Mouse (Mus musculus) limb, embryonic 12.5 days (tissue): ENCODE results near the gene Msi2. TPM values are rescaled to one million over a fixed set of nuclear protein-coding genes. Genes with fewer than 3 reads are reported as not detected.

ENCODE experiments used
- ATAC-seq: fragments of 200-750 bp; cut with Nextera tagmentation; 2 replicates; pipeline ENCODE4 v1.8.0; 2017; ENCODE audit warnings: low read depth, moderate TSS enrichment; ENCODE audit not compliant: insufficient number of reproducible peaks, insufficient read depth, low FRiP score, low TSS enrichment
- H3K27ac ChIP-seq: fragments of 300-500 bp; sonication (generic); 2 replicates; pipeline ENCODE4 v1.5.1; 2016; ENCODE audit warnings: mild to moderate bottlenecking, moderate library complexity
- H3K27me3 ChIP-seq: fragments of 300-500 bp; sonication (generic); 2 replicates; pipeline ENCODE4 v1.6.1; 2016; ENCODE audit warnings: mild to moderate bottlenecking, moderate library complexity
- H3K36me3 ChIP-seq: fragments of 300-500 bp; sonication (generic); 2 replicates; pipeline ENCODE4 v1.6.1; 2016; ENCODE audit warnings: mild to moderate bottlenecking, moderate library complexity
- H3K4me1 ChIP-seq: fragments of 300-500 bp; sonication (generic); replicated peaks from 2 replicates; pipeline ENCODE4 v1.6.1; 2016
- H3K4me2 ChIP-seq: fragments of 300-500 bp; sonication (generic); 2 replicates; pipeline ENCODE4 v1.6.1; 2016; ENCODE audit warnings: mild to moderate bottlenecking, moderate library complexity
- H3K4me3 ChIP-seq: fragments of 300-500 bp; sonication (generic); replicated peaks from 2 replicates; pipeline ENCODE4 v1.5.1; 2016; ENCODE audit warnings: mild to moderate bottlenecking
- H3K9ac ChIP-seq: fragments of 300-500 bp; sonication (generic); replicated peaks from 2 replicates; pipeline ENCODE4 v1.6.1; 2016; ENCODE audit warnings: mild to moderate bottlenecking, moderate library complexity
- H3K9me3 ChIP-seq: fragments of 300-500 bp; sonication (generic); 2 replicates; pipeline ENCODE4 v1.6.1; 2016; ENCODE audit warnings: mild to moderate bottlenecking, moderate library complexity
- WGBS: fragments of 180-500 bp; shearing (Covaris S2); methylation state at CpG from one replicate; pipeline ENCODE4 v1.1.7; 2016; 5-methylcytosine and 5-hydroxymethylcytosine counted together
- polyA plus RNA-seq: library from polyadenylated mRNA; unstranded; fragments of >200 nt; fragmentation: Nextera tagmentation; extraction: Ambion mirVana; gene quantifications from 2 replicates; pipeline ENCODE4 v1.2.1, GENCODE M21; 2016

Gene Msi2
- polyA plus RNA-seq, 1 experiment from 2014 or later: 24.0 TPM

DNA sequence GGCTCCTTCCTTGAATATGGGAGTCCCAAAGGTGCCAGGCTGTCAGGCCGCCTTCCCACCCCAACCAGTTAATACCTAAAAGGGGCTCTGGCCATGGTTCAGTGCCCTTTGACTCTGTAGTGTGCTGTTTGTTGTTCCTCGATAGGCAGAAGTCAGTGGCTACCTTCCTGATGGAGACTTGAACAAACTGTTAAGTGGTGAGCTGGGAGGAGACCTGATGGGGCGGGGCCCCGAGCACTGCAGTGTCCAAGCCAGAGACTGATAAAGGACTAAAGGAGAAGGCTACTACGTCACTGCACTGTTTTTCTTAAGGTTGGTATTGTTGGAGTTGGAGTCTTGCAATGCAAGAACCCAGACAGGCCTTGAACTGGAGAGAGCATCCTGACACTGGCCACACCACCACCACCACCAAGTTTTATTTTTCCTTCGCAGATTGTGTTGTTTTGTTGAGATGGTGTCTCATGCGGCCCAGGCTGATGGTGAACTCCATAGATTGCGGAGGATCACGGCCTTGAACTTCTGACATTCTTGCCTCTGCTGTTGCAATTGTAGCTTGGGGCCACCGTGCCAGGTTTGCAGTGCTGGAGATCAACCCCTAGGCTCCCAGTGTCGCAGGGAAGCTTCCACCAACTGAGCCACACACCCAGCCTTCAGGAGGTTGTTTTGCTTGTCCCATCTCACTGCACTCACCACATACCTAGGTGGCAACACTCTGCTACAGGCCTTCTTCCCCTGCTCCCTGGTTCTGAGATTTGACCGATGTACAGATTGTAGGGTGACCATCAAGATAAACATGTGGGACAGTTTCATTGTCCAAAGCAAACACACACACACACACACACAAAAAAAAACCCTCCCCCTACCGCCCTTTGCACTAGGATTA, 2.2 kb upstream of the Msi2 start:
- no peak for ATAC-seq
- Histone ChIP-seq H3K4me2 (no peak overlapping the region), H3K27me3 (no peaks in the 10 kb centered on the region), H3K9ac (no peak overlapping the region), H3K27ac (no peak overlapping the region), H3K4me3 (no peak overlapping the region), H3K9me3 (no peaks in the 10 kb centered on the region), H3K36me3 (no peaks in the 10 kb centered on the region), H3K4me1 (peaks cover 17% of the 10 kb centered on the region)
- 77% methylated on average over 13 of the region's 13 CpGs for WGBS

DNA sequence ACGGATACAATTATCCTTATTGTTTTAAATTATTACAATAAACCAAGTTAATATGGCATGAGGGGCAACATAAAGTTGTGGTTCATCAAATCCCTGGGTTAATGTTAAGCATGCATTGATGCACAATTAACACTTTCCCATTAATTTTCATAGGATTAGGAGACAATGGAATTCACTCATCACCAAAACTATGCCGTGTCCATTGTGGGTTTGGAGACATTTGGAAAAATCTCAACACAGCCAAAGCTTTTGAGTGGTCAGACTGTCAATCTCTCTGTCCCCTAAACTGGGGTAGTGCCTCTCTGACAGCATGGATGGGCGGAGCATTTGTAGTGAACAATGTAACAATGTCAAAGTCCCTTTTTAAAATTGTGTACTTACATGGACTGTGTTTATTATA, 1.3 kb upstream of the Msi2 start:
- Histone ChIP-seq H3K27ac (no peak overlapping the region), H3K9ac (no peak overlapping the region), H3K36me3 (no peaks in the 10 kb centered on the region), H3K4me1 (peaks cover 26% of the 10 kb centered on the region), H3K9me3 (no peaks in the 10 kb centered on the region), H3K4me3 (peak overlapping the region; percentile 93; the same call in 1 of the 2 replicates), H3K4me2 (peak overlapping the region; percentile 83; the same call in 1 of the 2 replicates), H3K27me3 (no peaks in the 10 kb centered on the region)
- no peak for ATAC-seq
- 57% methylated on average over 3 of the region's 3 CpGs for WGBS

DNA sequence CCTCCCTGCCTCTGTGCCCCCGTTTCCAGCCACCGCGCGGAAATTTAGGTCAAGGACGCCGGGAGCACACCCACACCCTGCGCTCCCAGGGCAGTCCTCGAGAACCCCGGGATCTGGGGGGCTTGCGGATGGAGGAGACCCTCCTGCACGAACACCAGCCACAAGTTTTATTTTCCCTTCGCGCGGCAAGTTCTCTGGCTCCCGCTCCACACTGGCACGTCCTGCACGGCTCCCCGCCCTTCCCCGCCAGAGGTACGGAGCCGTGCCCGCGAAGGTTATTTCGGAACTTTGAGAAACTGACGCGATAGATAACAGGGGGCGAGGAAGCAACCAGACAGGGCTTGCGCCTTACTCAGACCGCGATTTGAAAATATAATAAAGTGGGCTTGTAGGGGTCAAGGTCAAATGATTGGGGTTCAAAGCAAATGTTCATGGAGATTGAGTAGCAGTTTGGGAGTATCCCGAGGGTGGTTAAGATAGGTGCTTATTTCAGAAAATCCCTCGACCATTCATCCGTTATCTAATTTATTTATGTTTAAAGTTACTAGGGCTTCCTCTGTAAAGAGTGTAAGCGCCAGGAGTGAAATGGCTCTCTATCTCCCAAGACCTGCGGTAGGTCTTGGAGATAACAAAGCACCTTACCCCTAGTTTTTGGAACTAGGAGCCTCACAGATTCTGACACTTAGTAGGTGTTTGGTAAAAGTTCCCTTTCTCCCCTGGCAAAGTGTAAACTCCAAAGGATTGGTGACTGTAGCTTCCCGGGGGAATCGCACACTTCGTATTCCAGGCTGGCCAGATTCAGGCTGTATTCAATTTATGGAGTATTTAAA, 668 bp upstream of the Msi2 start:
- ATAC-seq: no peak; the same call in none of the 2 replicates
- Histone ChIP-seq H3K9me3 (no peaks in the 10 kb centered on the region), H3K4me2 (peak overlapping the region; percentile 83), H3K36me3 (no peaks in the 10 kb centered on the region), H3K9ac (peak overlapping the region; percentile 83), H3K4me3 (peak overlapping the region; percentile 93), H3K27ac (peak overlapping the region; percentile 93), H3K4me1 (peaks cover 32% of the 10 kb centered on the region), H3K27me3 (no peaks in the 10 kb centered on the region)
- WGBS: 4% methylated on average over 38 of the region's 38 CpGs

DNA sequence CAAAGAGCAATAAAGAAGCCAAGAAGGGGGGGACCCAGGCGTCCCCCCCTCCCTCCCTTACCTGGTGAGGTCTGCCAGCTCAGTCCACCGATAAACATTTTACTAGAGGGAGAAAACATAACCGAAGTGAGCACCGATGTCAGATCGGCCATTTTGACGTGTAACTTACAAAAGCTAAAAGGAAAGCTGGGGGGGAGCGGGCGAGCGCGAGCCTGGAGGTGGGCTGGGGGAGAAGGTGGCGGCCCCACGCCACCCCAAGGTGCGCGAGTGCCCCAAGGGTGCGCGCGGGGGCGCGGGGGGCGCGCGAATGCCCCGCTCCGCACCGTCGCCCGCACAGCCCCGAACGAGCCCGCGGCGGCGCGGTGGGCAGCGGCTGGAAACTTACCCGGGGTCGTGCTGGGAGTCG, 666 bp downstream of the Msi2 start:
- Histone ChIP-seq H3K4me2 (peak overlapping the region; percentile 83), H3K9me3 (no peaks in the 10 kb centered on the region), H3K27ac (peak overlapping the region; percentile 93), H3K4me1 (peaks cover 39% of the 10 kb centered on the region), H3K4me3 (peak overlapping the region; percentile 93), H3K36me3 (peaks cover under 1% of the 10 kb centered on the region; the same call in 1 of the 2 replicates), H3K27me3 (no peaks in the 10 kb centered on the region), H3K9ac (peak overlapping the region; percentile 98)
- peak; percentile 16; the same call in 1 of the 2 replicates for ATAC-seq
- WGBS: 2% methylated on average over 9 of the region's 38 CpGs

DNA sequence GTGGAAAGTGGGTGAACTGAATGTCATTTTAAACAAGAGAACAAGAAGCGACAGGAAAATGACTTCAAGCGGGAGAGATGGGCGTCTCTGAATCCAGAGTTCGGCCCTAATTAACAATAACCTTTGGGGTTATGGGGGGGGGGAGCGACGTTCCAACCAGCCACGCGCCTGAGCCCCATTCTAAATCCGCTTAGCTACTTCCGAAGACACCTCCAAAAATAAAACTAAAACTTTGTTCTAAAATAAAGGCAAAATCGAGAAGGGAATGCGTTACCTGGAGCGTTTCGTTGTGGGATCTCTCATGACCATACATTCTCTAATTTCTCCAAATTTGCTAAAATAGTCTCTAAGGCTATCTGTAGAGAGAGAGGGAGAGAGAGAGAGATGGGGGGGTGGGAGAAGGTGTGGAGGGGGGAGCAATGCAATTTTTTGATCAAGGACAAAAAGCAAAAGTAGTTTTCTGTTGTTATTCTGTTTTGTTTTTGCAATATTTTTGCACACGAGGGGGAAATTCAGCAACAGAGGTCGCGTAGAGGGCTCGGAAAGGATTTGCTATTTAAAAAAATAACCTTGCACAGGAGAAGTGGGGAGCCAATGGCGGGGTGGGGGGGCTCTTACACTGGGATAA, 1.2 kb downstream of the Msi2 start:
- peaks cover 39% of the 10 kb centered on the region for H3K4me1 ChIP-seq
- peak overlapping the region; percentile 93 for H3K4me3 ChIP-seq
- no peak for ATAC-seq
- H3K9me3 ChIP-seq: no peaks in the 10 kb centered on the region
- peak overlapping the region; percentile 93 for H3K27ac ChIP-seq
- peak overlapping the region; percentile 98 for H3K9ac ChIP-seq
- WGBS: under 1% methylated on average over 19 of the region's 19 CpGs
- no peaks in the 10 kb centered on the region for H3K27me3 ChIP-seq
- peak overlapping the region; percentile 83 for H3K4me2 ChIP-seq
- H3K36me3 ChIP-seq: peaks cover 5% of the 10 kb centered on the region

DNA sequence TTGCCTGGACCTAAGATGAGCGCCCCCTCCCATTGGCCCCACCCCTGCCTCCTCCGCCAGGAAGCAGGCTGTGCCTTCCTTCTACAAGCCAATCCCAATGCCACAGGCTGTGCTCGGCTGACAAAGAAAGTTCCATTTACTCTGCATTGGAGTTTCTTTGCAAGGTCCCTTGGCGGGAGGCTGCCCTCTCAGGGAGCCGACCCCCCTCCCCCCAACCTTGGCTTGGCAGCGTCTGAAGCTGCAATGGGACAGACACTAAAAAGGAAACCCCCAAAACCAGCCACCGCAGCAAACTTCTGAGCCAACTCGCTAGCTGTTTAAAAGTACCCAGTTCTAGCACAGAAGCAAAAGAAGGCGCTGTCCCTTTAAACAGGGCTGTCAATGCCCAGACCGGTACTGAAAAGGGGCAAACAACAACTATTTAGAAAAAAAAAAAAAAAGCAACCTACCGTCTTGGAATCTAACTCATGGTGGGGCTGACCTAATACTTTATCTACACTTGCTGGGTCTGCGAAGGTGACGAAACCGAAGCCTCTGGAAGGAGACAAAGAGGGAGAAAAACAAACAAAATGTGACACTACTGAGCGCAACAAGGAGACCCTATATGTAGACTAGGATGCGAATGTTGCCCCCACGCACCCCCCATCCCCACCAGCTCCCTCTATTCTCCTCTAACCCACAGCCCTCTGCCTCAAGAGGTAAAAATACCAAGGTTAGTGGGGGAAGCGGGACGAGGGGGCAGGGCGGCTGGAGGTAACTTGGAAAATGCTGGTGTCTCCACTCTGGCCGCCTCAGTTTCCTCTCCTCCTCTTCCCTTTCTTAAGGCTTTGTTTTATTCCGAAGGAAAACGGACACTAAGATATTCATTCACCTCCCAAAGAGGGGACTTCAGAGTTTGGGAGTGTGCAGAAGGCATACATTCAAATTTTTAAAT, 2.0 kb downstream of the Msi2 start:
- peak overlapping the region; percentile 93 for H3K4me3 ChIP-seq
- no peaks in the 10 kb centered on the region for H3K9me3 ChIP-seq
- WGBS: under 1% methylated on average over 23 of the region's 23 CpGs
- H3K9ac ChIP-seq: peak overlapping the region; percentile 98
- no peak for ATAC-seq
- peaks cover 39% of the 10 kb centered on the region for H3K4me1 ChIP-seq
- H3K4me2 ChIP-seq: peak overlapping the region; percentile 83
- peaks cover 13% of the 10 kb centered on the region for H3K36me3 ChIP-seq
- no peaks in the 10 kb centered on the region for H3K27me3 ChIP-seq
- peak overlapping the region; percentile 57 for H3K27ac ChIP-seq

DNA sequence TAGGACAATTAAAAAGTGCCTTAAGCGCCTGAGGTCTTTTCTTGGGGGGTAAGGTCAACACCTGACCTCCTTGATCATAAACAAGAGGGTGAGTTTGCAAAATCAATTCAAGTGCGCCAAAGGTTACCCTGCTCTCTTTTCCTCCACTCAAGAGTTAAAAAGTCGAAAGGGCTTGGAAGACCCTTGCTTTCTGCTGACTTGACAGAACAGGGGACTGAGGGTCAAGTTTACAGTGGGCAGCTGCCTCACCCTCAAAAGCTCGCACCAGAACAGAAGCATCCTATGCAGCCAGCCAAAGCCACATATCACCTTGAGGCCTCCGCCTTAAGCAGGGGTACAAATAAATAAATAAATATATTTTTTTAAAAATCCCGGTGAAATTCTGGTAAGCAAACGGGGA, 3.0 kb downstream of the Msi2 start:
- peaks cover 24% of the 10 kb centered on the region for H3K36me3 ChIP-seq
- peaks cover 40% of the 10 kb centered on the region for H3K4me1 ChIP-seq
- H3K9ac ChIP-seq: peak overlapping the region; percentile 98; the same call in 1 of the 2 replicates
- no peaks in the 10 kb centered on the region for H3K9me3 ChIP-seq
- no peaks in the 10 kb centered on the region for H3K27me3 ChIP-seq
- H3K4me2 ChIP-seq: peak overlapping the region; percentile 83
- 22% methylated on average over 7 of the region's 7 CpGs for WGBS
- no peak overlapping the region for H3K27ac ChIP-seq
- ATAC-seq: no peak
- H3K4me3 ChIP-seq: peak overlapping the region; percentile 93

DNA sequence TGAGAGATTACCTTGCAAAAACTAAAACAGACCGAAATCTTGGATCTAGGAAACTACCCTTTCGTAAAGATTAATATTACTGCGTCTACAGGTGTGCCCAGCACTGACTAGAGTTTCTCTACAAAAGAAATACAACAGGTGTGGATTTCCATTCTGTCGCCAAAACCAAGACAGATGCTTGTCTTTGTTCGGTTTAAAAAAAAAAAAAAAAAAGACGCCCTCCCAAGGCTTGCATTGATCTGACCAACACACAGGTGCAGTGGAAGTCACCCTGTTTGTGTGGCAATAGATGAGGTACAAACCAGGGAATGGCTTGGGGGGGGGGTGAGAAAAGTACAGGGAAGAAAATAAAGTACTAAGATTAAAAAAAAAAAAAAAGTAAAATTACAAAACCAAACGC, 4.2 kb downstream of the Msi2 start:
- peak overlapping the region; percentile 83 for H3K4me2 ChIP-seq
- no peak overlapping the region for H3K9ac ChIP-seq
- H3K4me1 ChIP-seq: peaks cover 44% of the 10 kb centered on the region
- H3K36me3 ChIP-seq: peaks cover 33% of the 10 kb centered on the region
- no peak overlapping the region for H3K27ac ChIP-seq
- no peak for ATAC-seq
- WGBS: 67% methylated on average over 7 of the region's 7 CpGs
- no peaks in the 10 kb centered on the region for H3K27me3 ChIP-seq
- no peak overlapping the region for H3K4me3 ChIP-seq
- no peaks in the 10 kb centered on the region for H3K9me3 ChIP-seq

DNA sequence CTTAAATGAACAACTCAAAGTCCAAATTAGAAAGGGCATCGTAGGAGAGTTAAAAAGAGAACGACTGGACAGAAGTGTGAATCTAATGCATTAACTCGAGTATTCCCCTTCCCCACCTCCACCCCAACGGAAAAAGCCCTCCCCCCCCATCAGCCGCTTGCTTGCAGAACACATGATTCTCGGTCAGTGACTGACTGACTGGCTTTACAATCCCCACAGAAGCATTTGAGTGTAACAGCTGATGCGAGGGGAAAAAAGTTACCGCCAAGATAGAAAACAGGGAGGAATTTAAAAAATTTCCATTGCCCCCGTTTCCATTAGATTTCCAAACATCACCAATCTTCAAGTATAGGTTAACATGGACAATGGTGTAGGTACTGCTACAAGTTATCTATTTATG, 4.8 kb downstream of the Msi2 start:
- Histone ChIP-seq H3K4me1 (peaks cover 43% of the 10 kb centered on the region), H3K27ac (no peak overlapping the region), H3K9ac (no peak overlapping the region), H3K4me2 (peak overlapping the region; percentile 83; the same call in 1 of the 2 replicates), H3K36me3 (peaks cover 39% of the 10 kb centered on the region), H3K4me3 (no peak overlapping the region), H3K9me3 (no peaks in the 10 kb centered on the region), H3K27me3 (no peaks in the 10 kb centered on the region)
- WGBS: 46% methylated on average over 9 of the region's 9 CpGs
- no peak for ATAC-seq

DNA sequence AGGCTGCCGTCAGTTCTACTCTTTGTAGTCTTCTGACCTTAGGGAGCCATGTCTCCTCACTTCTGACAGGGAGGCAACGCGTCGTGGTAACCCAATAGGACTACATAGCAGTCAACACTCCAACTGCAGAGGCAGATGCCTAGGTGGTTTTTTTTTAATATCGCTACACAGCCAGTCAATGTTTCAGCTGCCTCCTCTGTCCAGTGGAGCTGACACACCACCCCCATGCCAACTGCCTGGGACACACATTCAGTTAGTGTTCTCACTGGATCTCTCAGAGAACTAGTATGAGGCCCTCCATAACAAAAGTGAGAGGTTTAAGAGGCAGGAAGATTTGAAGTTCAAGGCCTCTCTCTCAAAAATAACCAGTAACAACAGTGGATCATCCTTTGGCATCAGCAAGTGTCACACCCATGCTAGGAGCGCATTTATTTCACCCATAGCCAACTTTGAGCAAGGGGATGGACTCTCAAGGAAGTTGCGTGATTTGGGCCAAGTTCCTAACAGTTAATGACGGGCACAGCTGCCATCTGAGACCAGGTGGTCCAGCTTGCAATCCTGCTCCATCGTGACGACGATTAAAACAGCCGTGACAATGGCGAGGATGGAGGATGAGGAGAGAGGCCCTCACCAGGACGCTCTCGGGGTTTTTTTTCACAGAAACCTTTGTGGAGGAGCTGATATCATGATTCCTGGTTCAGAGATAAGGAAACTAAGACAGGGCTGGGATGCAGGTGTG, 8.3 kb downstream of the Msi2 start:
- no peak overlapping the region for H3K4me3 ChIP-seq
- no peak overlapping the region for H3K4me2 ChIP-seq
- H3K9ac ChIP-seq: no peak overlapping the region
- no peak overlapping the region for H3K27ac ChIP-seq
- H3K27me3 ChIP-seq: no peaks in the 10 kb centered on the region
- H3K36me3 ChIP-seq: peaks cover 71% of the 10 kb centered on the region
- no peak for ATAC-seq
- H3K4me1 ChIP-seq: peaks cover 48% of the 10 kb centered on the region
- WGBS: 82% methylated on average over 15 of the region's 15 CpGs
- no peaks in the 10 kb centered on the region for H3K9me3 ChIP-seq
